Mouse (Mus musculus) midbrain, embryonic 13.5 days (tissue): Measurements from ENCODE around the gene Nfs1. TPM values are rescaled to one million over a fixed set of nuclear protein-coding genes. Genes with fewer than 3 reads are reported as not detected.

Source experiments
- ATAC-seq: fragments of 200-750 bp; cut with Nextera tagmentation; 2 replicates; pipeline ENCODE4 v1.8.0; 2017; ENCODE audit warnings: mild to moderate bottlenecking, moderate TSS enrichment, moderate library complexity
- H3K27ac ChIP-seq: fragments of 300-500 bp; sonication (generic); 2 replicates; pipeline ENCODE4 v1.5.1; 2015; ENCODE audit warnings: inconsistent platforms, mild to moderate bottlenecking, moderate library complexity
- H3K27me3 ChIP-seq: fragments of 300-500 bp; sonication (generic); 2 replicates; pipeline ENCODE4 v1.6.1; 2015; ENCODE audit warnings: mild to moderate bottlenecking, inconsistent platforms
- H3K36me3 ChIP-seq: fragments of 300-500 bp; sonication (generic); 2 replicates; pipeline ENCODE4 v1.6.1; 2015; ENCODE audit warnings: mild to moderate bottlenecking, inconsistent platforms
- H3K4me1 ChIP-seq: fragments of 300-500 bp; sonication (generic); replicated peaks from 2 replicates; pipeline ENCODE4 v1.6.1; 2015; ENCODE audit warnings: inconsistent platforms
- H3K4me2 ChIP-seq: fragments of 300-500 bp; sonication (generic); replicated peaks from 2 replicates; pipeline ENCODE4 v1.6.1; 2015; ENCODE audit warnings: moderate library complexity, mild to moderate bottlenecking, inconsistent platforms
- H3K4me3 ChIP-seq: fragments of 300-500 bp; sonication (generic); replicated peaks from 2 replicates; pipeline ENCODE4 v1.5.1; 2015; ENCODE audit warnings: mild to moderate bottlenecking, inconsistent platforms
- H3K9ac ChIP-seq: fragments of 300-500 bp; sonication (generic); replicated peaks from 2 replicates; pipeline ENCODE4 v1.6.1; 2015; ENCODE audit warnings: mild to moderate bottlenecking, inconsistent platforms
- H3K9me3 ChIP-seq: fragments of 300-500 bp; sonication (generic); 2 replicates; pipeline ENCODE4 v1.6.1; 2016; ENCODE audit warnings: mild to moderate bottlenecking, inconsistent platforms
- WGBS: fragments of 180-500 bp; shearing (Covaris S2); methylation state at CpG from one replicate; pipeline ENCODE4 v1.1.7; 2015; 5-methylcytosine and 5-hydroxymethylcytosine counted together
- polyA plus RNA-seq: library from polyadenylated mRNA; unstranded; fragments of >200 nt; fragmentation: Nextera tagmentation; extraction: Ambion mirVana; gene quantifications from 2 replicates; pipeline ENCODE4 v1.2.1, GENCODE M21; 2015

The Nfs1 gene
- polyA plus RNA-seq, 1 experiment from 2014 or later: 29.5 TPM

DNA sequence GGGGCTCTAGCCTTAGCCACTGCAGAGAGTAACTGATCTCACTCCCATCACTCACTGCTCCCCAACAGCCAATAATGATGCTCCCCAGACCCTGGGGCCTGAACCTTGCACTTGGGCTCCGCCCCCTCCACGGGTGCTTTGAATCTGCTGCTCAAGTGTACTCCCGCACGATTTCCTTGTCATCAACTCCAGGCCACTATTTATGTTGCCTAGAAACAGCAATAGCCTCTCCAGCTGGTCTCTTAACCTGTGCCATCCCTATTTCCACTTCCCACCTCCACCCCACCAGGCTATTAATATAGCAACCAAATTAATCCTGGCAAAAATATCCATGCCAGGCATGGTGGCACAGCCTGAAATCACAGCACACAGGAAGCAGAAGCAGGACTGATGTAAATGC lies 64.3 kb downstream of the Nfs1 start:
- Histone ChIP-seq H3K9me3 (no peaks in the 10 kb centered on the region), H3K4me1 (peaks cover 16% of the 10 kb centered on the region; the same call in 1 of the 2 replicates), H3K27ac (no peak overlapping the region), H3K4me3 (no peak overlapping the region), H3K27me3 (no peaks in the 10 kb centered on the region), H3K9ac (0 out of 2 replicates have a peak overlapping the region, but pooled peaks have one; percentile 23), H3K4me2 (no peak overlapping the region), H3K36me3 (peaks cover 47% of the 10 kb centered on the region)
- WGBS: 66% methylated on average over 4 of the region's 4 CpGs
- ATAC-seq: no peak

GRCm38 (mm10) chr2:156079183-156079560 lies 64.8 kb downstream of the Nfs1 start:
- Histone ChIP-seq H3K27me3 (no peaks in the 10 kb centered on the region), H3K9ac (no peak overlapping the region), H3K36me3 (peaks cover 52% of the 10 kb centered on the region), H3K4me3 (no peak overlapping the region), H3K27ac (no peak overlapping the region), H3K4me2 (no peak overlapping the region), H3K9me3 (no peaks in the 10 kb centered on the region), H3K4me1 (peaks cover 16% of the 10 kb centered on the region; the same call in 1 of the 2 replicates)
- no peak for ATAC-seq
- WGBS: 97% methylated on average over 8 of the region's 8 CpGs

- WGBS: 94% methylated on average over 16 of the region's 16 CpGs
- no peak for ATAC-seq
- H3K4me2 ChIP-seq: no peak overlapping the region
- H3K27me3 ChIP-seq: no peaks in the 10 kb centered on the region
- peaks cover 58% of the 10 kb centered on the region for H3K36me3 ChIP-seq
- H3K4me1 ChIP-seq: peaks cover 16% of the 10 kb centered on the region; the same call in 1 of the 2 replicates
- H3K9ac ChIP-seq: no peak overlapping the region
- no peaks in the 10 kb centered on the region for H3K9me3 ChIP-seq
- H3K27ac ChIP-seq: no peak overlapping the region
- no peak overlapping the region for H3K4me3 ChIP-seq
Measured at GRCm38 (mm10) chr2:156078421-156079182, 65.4 kb downstream of the Nfs1 start.

- H3K27ac ChIP-seq: no peak overlapping the region
- H3K9ac ChIP-seq: no peak overlapping the region
- H3K4me2 ChIP-seq: no peak overlapping the region
- H3K4me1 ChIP-seq: peaks cover 16% of the 10 kb centered on the region; the same call in 1 of the 2 replicates
- WGBS: 93% methylated on average over 7 of the region's 7 CpGs
- H3K27me3 ChIP-seq: no peaks in the 10 kb centered on the region
- ATAC-seq: no peak
- no peak overlapping the region for H3K4me3 ChIP-seq
- H3K36me3 ChIP-seq: peaks cover 69% of the 10 kb centered on the region
- no peaks in the 10 kb centered on the region for H3K9me3 ChIP-seq
Measured at GRCm38 (mm10) chr2:156077461-156077860, 66.5 kb downstream of the Nfs1 start.

GRCm38 (mm10) chr2:156073725-156074124 lies 70.3 kb downstream of the Nfs1 start:
- H3K4me3 ChIP-seq: no peak overlapping the region
- WGBS: 96% methylated on average over 15 of the region's 15 CpGs
- no peaks in the 10 kb centered on the region for H3K9me3 ChIP-seq
- H3K4me2 ChIP-seq: no peak overlapping the region
- H3K4me1 ChIP-seq: no peaks in the 10 kb centered on the region
- peaks cover 98% of the 10 kb centered on the region for H3K36me3 ChIP-seq
- H3K9ac ChIP-seq: no peak overlapping the region
- no peak for ATAC-seq
- no peak overlapping the region for H3K27ac ChIP-seq
- no peaks in the 10 kb centered on the region for H3K27me3 ChIP-seq

Other genes starting within 250 kb of the Nfs1 start
- gene Uqcc1, start 213.9 kb downstream of the Nfs1 start, polyA plus RNA-seq: 55.7 and 64.9 TPM in 2 replicates
- not detected in 2 replicates for gene Gm15557, start 203.5 kb downstream of the Nfs1 start, polyA plus RNA-seq
- gene Gdf5, start 198.8 kb downstream of the Nfs1 start, polyA plus RNA-seq: 0.71 and 1.1 TPM in 2 replicates
- gene Cep250, start 187.7 kb downstream of the Nfs1 start, polyA plus RNA-seq: 17.3 and 21.2 TPM in 2 replicates
- gene 6430550D23Rik, start 136.2 kb downstream of the Nfs1 start, polyA plus RNA-seq: 1.4 and 1.9 TPM in 2 replicates
- gene Ergic3, start 136.1 kb downstream of the Nfs1 start, polyA plus RNA-seq: 336 and 349 TPM in 2 replicates
- gene Fer1l4, start 91.2 kb downstream of the Nfs1 start, polyA plus RNA-seq: not detected in 2 replicates
- gene Spag4, start 79.0 kb downstream of the Nfs1 start, polyA plus RNA-seq: 6.0 TPM in 2 replicates
- 34.2 and 36.4 TPM in 2 replicates for gene Cpne1, start 32.2 kb downstream of the Nfs1 start, polyA plus RNA-seq
- 33.3 and 33.9 TPM in 2 replicates for gene Rbm12, start 32.2 kb downstream of the Nfs1 start, polyA plus RNA-seq
- gene Gm28036, start 17.1 kb downstream of the Nfs1 start, polyA plus RNA-seq: 23.0 and 28.4 TPM in 2 replicates
- gene Romo1, start 147 bp downstream of the Nfs1 start, polyA plus RNA-seq: 434 and 435 TPM in 2 replicates
- gene Rbm39, start 36.1 kb upstream of the Nfs1 start, polyA plus RNA-seq: 611 and 631 TPM in 2 replicates
- gene Phf20, start 52.3 kb upstream of the Nfs1 start, polyA plus RNA-seq: 111 and 124 TPM in 2 replicates
- gene Cnbd2, start 168.1 kb upstream of the Nfs1 start, polyA plus RNA-seq: 5.9 and 6.3 TPM in 2 replicates
- gene Scand1, start 168.5 kb upstream of the Nfs1 start, polyA plus RNA-seq: 82.2 and 99.1 TPM in 2 replicates